Comparison of ENCODE assay signal across 10 mouse cellular contexts in the genomic region with DNA sequence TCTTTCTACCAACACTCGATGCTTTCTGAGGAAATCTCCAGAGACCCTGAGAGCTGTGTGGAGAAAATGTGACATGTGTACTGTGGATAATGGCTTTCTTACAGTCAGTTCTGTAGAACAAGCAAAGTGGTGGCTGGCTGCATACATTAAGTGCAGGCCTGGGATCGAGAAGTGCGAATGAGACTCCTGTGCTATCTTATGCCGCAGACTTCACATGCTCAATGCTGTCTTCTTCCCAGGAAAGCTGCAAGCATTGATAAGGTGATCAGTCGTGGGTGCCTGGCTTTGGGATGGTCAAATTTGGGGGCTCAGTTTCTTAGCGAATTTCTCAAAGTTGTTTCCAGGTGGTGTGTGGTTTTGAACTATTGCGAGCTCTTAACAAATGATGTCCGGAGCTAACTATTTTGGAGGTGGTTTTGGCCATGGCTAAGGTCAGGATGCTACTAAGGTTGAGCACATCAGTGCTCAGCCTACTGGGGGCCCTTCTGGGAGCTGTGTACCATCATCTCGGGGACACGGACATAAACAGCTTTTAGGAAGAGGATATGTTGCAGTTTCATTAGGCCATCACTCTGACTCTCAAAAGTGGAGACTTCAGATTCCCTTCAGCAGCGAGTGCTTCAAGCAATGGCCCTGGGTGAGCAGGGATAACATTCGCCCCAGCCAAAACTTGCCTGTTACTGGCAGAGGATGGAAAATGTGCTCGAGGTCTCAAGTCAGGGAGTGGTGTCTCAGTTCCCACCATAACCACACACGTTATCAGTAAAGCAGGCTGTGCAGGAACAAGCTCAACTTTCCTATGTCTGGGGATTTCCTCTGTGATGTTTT.
DNase-seq lines count a peak whose midpoint lies in the region; ATAC-seq and TF ChIP-seq lines count a peak whose summit lies in the region.
"Had no signal": no experiment of that assay in that cellular context is flagged by ENCODE, and none has a peak within 500 bp of the region (broad histone marks: within the 10 kb centered on the region; RNA-seq: fewer than 3 reads in every experiment).

No protein-coding gene starts in this region.

- ATAC-seq in forebrain, embryonic 14.5 days = no peak
- no peak for ATAC-seq in forebrain, embryonic 11.5 days (replicated peaks; ENCODE audit: low FRiP score)
- ATAC-seq in intestine, embryonic 15.5 days = peak; percentile 80; the same call in 1 of the 2 replicates
- peak; percentile 96 for ATAC-seq in stomach, embryonic 15.5 days (ENCODE audit: insufficient read depth, low FRiP score, low read depth)
- no peak for ATAC-seq in midbrain, postnatal 0 days (ENCODE audit: low FRiP score)

- H3K9ac ChIP-seq in forebrain, embryonic 14.5 days (ENCODE audit: low read length) = no peak overlapping the region
- no peak overlapping the region for H3K9ac ChIP-seq in forebrain, embryonic 11.5 days (ENCODE audit: low read length)
- H3K9ac ChIP-seq in intestine, embryonic 15.5 days = no peak overlapping the region
- H3K9ac ChIP-seq in stomach, embryonic 15.5 days = no peak overlapping the region
- H3K9ac ChIP-seq in midbrain, postnatal 0 days (replicated peaks; ENCODE audit: low read length, poor library complexity, severe bottlenecking) = no peak overlapping the region
- H3K9ac ChIP-seq: hindbrain, embryonic 15.5 days had no signal

- 0 out of 2 replicates have a peak overlapping the region, but pooled peaks have one; percentile 4 for H3K27ac ChIP-seq in forebrain, embryonic 14.5 days (ENCODE audit: low read depth, low read length)
- H3K27ac ChIP-seq in forebrain, embryonic 11.5 days (ENCODE audit: low read depth, low read length) = no peak overlapping the region
- no peak overlapping the region for H3K27ac ChIP-seq in intestine, embryonic 15.5 days
- H3K27ac ChIP-seq in stomach, embryonic 15.5 days = peak overlapping the region; percentile 52
- H3K27ac ChIP-seq in midbrain, postnatal 0 days (ENCODE audit: low read depth, low read length) = no peak overlapping the region
- H3K27ac ChIP-seq: hindbrain, embryonic 15.5 days had no signal

- no peak for TF ChIP-seq CTCF in midbrain, postnatal 0 days (IDR thresholded peaks at IDR 0.05)

- H3K36me3 ChIP-seq in forebrain, embryonic 14.5 days (ENCODE audit: control insufficient read depth, insufficient read depth, low read length) = no peaks in the 10 kb centered on the region
- H3K36me3 ChIP-seq in forebrain, embryonic 11.5 days (ENCODE audit: control insufficient read depth, insufficient read depth, low read length) = no peaks in the 10 kb centered on the region
- no peaks in the 10 kb centered on the region for H3K36me3 ChIP-seq in intestine, embryonic 15.5 days
- no peaks in the 10 kb centered on the region for H3K36me3 ChIP-seq in stomach, embryonic 15.5 days
- H3K36me3 ChIP-seq in midbrain, postnatal 0 days (ENCODE audit: insufficient read depth, low read length) = no peaks in the 10 kb centered on the region
- H3K36me3 ChIP-seq: hindbrain, embryonic 15.5 days had no signal

- H3K4me1 ChIP-seq in forebrain, embryonic 14.5 days (ENCODE audit: control insufficient read depth, insufficient read depth, low read length) = no peaks in the 10 kb centered on the region
- peaks cover 2% of the 10 kb centered on the region; the same call in 1 of the 2 replicates for H3K4me1 ChIP-seq in forebrain, embryonic 11.5 days (replicated peaks; ENCODE audit: control insufficient read depth, insufficient read depth, low read length)
- no peaks in the 10 kb centered on the region; the same call in 1 of the 2 replicates for H3K4me1 ChIP-seq in intestine, embryonic 15.5 days (replicated peaks)
- H3K4me1 ChIP-seq in stomach, embryonic 15.5 days = no peaks in the 10 kb centered on the region
- no peaks in the 10 kb centered on the region for H3K4me1 ChIP-seq in midbrain, postnatal 0 days (ENCODE audit: insufficient read depth, low read length)

- H3K4me2 ChIP-seq in forebrain, embryonic 14.5 days (ENCODE audit: low read length) = no peak overlapping the region
- H3K4me2 ChIP-seq in forebrain, embryonic 11.5 days (ENCODE audit: low read depth, low read length, severe bottlenecking) = no peak overlapping the region
- no peak overlapping the region for H3K4me2 ChIP-seq in intestine, embryonic 15.5 days (replicated peaks)
- no peak overlapping the region for H3K4me2 ChIP-seq in stomach, embryonic 15.5 days
- no peak overlapping the region for H3K4me2 ChIP-seq in midbrain, postnatal 0 days (ENCODE audit: low read depth, low read length, poor library complexity, severe bottlenecking)
- H3K4me2 ChIP-seq: hindbrain, embryonic 15.5 days had no signal

- DNase-seq in forebrain, embryonic 14.5 days (ENCODE audit: low spot score) = no peak
- no peak for DNase-seq in forebrain, embryonic 11.5 days (ENCODE audit: low spot score)
- peak; percentile 17 for DNase-seq in retina, embryonic 14.5 days (ENCODE audit: low spot score)
- DNase-seq in retina, postnatal 1 day = no peak
- DNase-seq in cerebellum, adult 18-20 months = no peak
- no peak for DNase-seq in midbrain, postnatal 0 days (ENCODE audit: low spot score)

- H3K9me3 ChIP-seq in forebrain, embryonic 14.5 days (replicated peaks; ENCODE audit: control insufficient read depth, low read length) = no peaks in the 10 kb centered on the region
- no peaks in the 10 kb centered on the region for H3K9me3 ChIP-seq in forebrain, embryonic 11.5 days (ENCODE audit: control insufficient read depth, low read length)
- no peaks in the 10 kb centered on the region for H3K9me3 ChIP-seq in intestine, embryonic 15.5 days
- no peaks in the 10 kb centered on the region for H3K9me3 ChIP-seq in stomach, embryonic 15.5 days
- no peaks in the 10 kb centered on the region for H3K9me3 ChIP-seq in midbrain, postnatal 0 days (ENCODE audit: low read length)
- H3K9me3 ChIP-seq: hindbrain, embryonic 15.5 days had no signal

- no peak overlapping the region for H3K4me3 ChIP-seq in forebrain, embryonic 14.5 days (ENCODE audit: low read depth, low read length)
- H3K4me3 ChIP-seq in forebrain, embryonic 11.5 days (ENCODE audit: low read depth, low read length) = no peak overlapping the region
- H3K4me3 ChIP-seq in intestine, embryonic 15.5 days (replicated peaks) = no peak overlapping the region
- H3K4me3 ChIP-seq in stomach, embryonic 15.5 days (replicated peaks) = no peak overlapping the region
- no peak overlapping the region for H3K4me3 ChIP-seq in midbrain, postnatal 0 days (ENCODE audit: low read depth, low read length)
- H3K4me3 ChIP-seq: hindbrain, embryonic 15.5 days; myocyte had no signal

- 68% methylated on average over 14 of the region's 14 CpGs for WGBS in forebrain, embryonic 14.5 days
- WGBS in forebrain, embryonic 11.5 days = 74% methylated on average over 14 of the region's 14 CpGs
- WGBS in intestine, embryonic 15.5 days = 74% methylated on average over 14 of the region's 14 CpGs
- 65% methylated on average over 14 of the region's 14 CpGs for WGBS in stomach, embryonic 15.5 days
- WGBS in midbrain, postnatal 0 days = 63% methylated on average over 14 of the region's 14 CpGs

- H3K27me3 ChIP-seq in forebrain, embryonic 14.5 days (replicated peaks; ENCODE audit: control insufficient read depth, insufficient read depth, low read length) = no peaks in the 10 kb centered on the region
- H3K27me3 ChIP-seq in forebrain, embryonic 11.5 days (ENCODE audit: control insufficient read depth, insufficient read depth, low read length) = no peaks in the 10 kb centered on the region
- H3K27me3 ChIP-seq in intestine, embryonic 15.5 days (replicated peaks) = no peaks in the 10 kb centered on the region
- no peaks in the 10 kb centered on the region for H3K27me3 ChIP-seq in stomach, embryonic 15.5 days (replicated peaks)
- no peaks in the 10 kb centered on the region for H3K27me3 ChIP-seq in midbrain, postnatal 0 days (ENCODE audit: insufficient read depth, low read length)
- H3K27me3 ChIP-seq: hindbrain, embryonic 15.5 days had no signal

Comparison
In these comparisons a context has a peak if more than half of its experiments do, and no peak if none do; other contexts are left out.
1. H3K27ac ChIP-seq: peak in forebrain, embryonic 14.5 days (single experiment) and stomach, embryonic 15.5 days (single experiment); none in forebrain, embryonic 11.5 days (single experiment), intestine, embryonic 15.5 days (single experiment) and midbrain, postnatal 0 days (single experiment).
2. ATAC-seq: peak in intestine, embryonic 15.5 days (single experiment) and stomach, embryonic 15.5 days (single experiment); none in forebrain, embryonic 14.5 days (single experiment), forebrain, embryonic 11.5 days (single experiment) and midbrain, postnatal 0 days (single experiment).